Mouse (Mus musculus) cerebellum, adult 8-10 months (tissue): Measurements from ENCODE around the gene Rbms2.
"Not testable (repeated sequence)": the region's sequence is repeated elsewhere in the genome, so short reads cannot be mapped to it uniquely, and the experiment has no call there.

Source experiments
- DNase-seq: peaks from one replicate; pipeline ENCODE4 v3.0.0; 2022

The Rbms2 gene

GRCm38 (mm10) chr10:128192030-128192766 lies 12.1 kb upstream of the Rbms2 start:
- not testable (repeated sequence) for DNase-seq

GRCm38 (mm10) chr10:128191472-128191871 lies 11.4 kb upstream of the Rbms2 start:
- no peak for DNase-seq

GRCm38 (mm10) chr10:128188242-128188877 lies 8.3 kb upstream of the Rbms2 start:
- DNase-seq, result peak; percentile 74

GRCm38 (mm10) chr10:128187181-128187605 lies 7.1 kb upstream of the Rbms2 start:
- no peak for DNase-seq

- peak; percentile 77 for DNase-seq
Measured at GRCm38 (mm10) chr10:128185959-128186358, 5.9 kb upstream of the Rbms2 start.

- no peak for DNase-seq
Measured at GRCm38 (mm10) chr10:128185277-128185940, 5.3 kb upstream of the Rbms2 start.

GRCm38 (mm10) chr10:128184296-128184695 lies 4.2 kb upstream of the Rbms2 start:
- DNase-seq, result no peak

- no peak for DNase-seq
Measured at GRCm38 (mm10) chr10:128177316-128177715, 2.8 kb downstream of the Rbms2 start.

GRCm38 (mm10) chr10:128175996-128176755 lies 3.9 kb downstream of the Rbms2 start:
- DNase-seq, result peak; percentile 48

GRCm38 (mm10) chr10:128175302-128175701 lies 4.8 kb downstream of the Rbms2 start:
- DNase-seq, result no peak

- DNase-seq, result not testable (repeated sequence)
Measured at GRCm38 (mm10) chr10:128171348-128171747, 8.7 kb downstream of the Rbms2 start.

GRCm38 (mm10) chr10:128167091-128167490 lies 13.0 kb downstream of the Rbms2 start:
- no peak for DNase-seq

- not testable (repeated sequence) for DNase-seq
Measured at GRCm38 (mm10) chr10:128165726-128166125, 14.4 kb downstream of the Rbms2 start.

GRCm38 (mm10) chr10:128153978-128154377 lies 26.1 kb downstream of the Rbms2 start:
- DNase-seq, result no peak

GRCm38 (mm10) chr10:128150941-128151340 lies 29.2 kb downstream of the Rbms2 start:
- DNase-seq, result no peak

- no peak for DNase-seq
Measured at GRCm38 (mm10) chr10:128149592-128149991, 30.5 kb downstream of the Rbms2 start.

GRCm38 (mm10) chr10:128148789-128149365 lies 31.2 kb downstream of the Rbms2 start:
- no peak for DNase-seq

- no peak for DNase-seq
Measured at GRCm38 (mm10) chr10:128144961-128145360, 35.1 kb downstream of the Rbms2 start.

- DNase-seq, result no peak
Measured at GRCm38 (mm10) chr10:128143659-128144058, 36.4 kb downstream of the Rbms2 start.

- DNase-seq, result no peak
Measured at GRCm38 (mm10) chr10:128142165-128142564, 37.9 kb downstream of the Rbms2 start.

- peak; percentile 63 for DNase-seq
Measured at GRCm38 (mm10) chr10:128140236-128140952, 39.7 kb downstream of the Rbms2 start.

- DNase-seq, result no peak
Measured at GRCm38 (mm10) chr10:128135374-128135773, 44.7 kb downstream of the Rbms2 start.
